Mouse (Mus musculus) midbrain, embryonic 13.5 days (tissue): ENCODE data around the gene Dcun1d2. TPM values are rescaled to one million over a fixed set of nuclear protein-coding genes. Genes with fewer than 3 reads are reported as not detected.
"Not testable (repeated sequence)": the region's sequence is repeated elsewhere in the genome, so short reads cannot be mapped to it uniquely, and the experiment has no call there.

Experiments used
- ATAC-seq: fragments of 200-750 bp; cut with Nextera tagmentation; 2 replicates; pipeline ENCODE4 v1.8.0; 2017; ENCODE audit warnings: mild to moderate bottlenecking, moderate TSS enrichment, moderate library complexity
- H3K27ac ChIP-seq: fragments of 300-500 bp; sonication (generic); 2 replicates; pipeline ENCODE4 v1.5.1; 2015; ENCODE audit warnings: inconsistent platforms, mild to moderate bottlenecking, moderate library complexity
- H3K27me3 ChIP-seq: fragments of 300-500 bp; sonication (generic); 2 replicates; pipeline ENCODE4 v1.6.1; 2015; ENCODE audit warnings: mild to moderate bottlenecking, inconsistent platforms
- H3K36me3 ChIP-seq: fragments of 300-500 bp; sonication (generic); 2 replicates; pipeline ENCODE4 v1.6.1; 2015; ENCODE audit warnings: mild to moderate bottlenecking, inconsistent platforms
- H3K4me1 ChIP-seq: fragments of 300-500 bp; sonication (generic); replicated peaks from 2 replicates; pipeline ENCODE4 v1.6.1; 2015; ENCODE audit warnings: inconsistent platforms
- H3K4me2 ChIP-seq: fragments of 300-500 bp; sonication (generic); replicated peaks from 2 replicates; pipeline ENCODE4 v1.6.1; 2015; ENCODE audit warnings: moderate library complexity, mild to moderate bottlenecking, inconsistent platforms
- H3K4me3 ChIP-seq: fragments of 300-500 bp; sonication (generic); replicated peaks from 2 replicates; pipeline ENCODE4 v1.5.1; 2015; ENCODE audit warnings: mild to moderate bottlenecking, inconsistent platforms
- H3K9ac ChIP-seq: fragments of 300-500 bp; sonication (generic); replicated peaks from 2 replicates; pipeline ENCODE4 v1.6.1; 2015; ENCODE audit warnings: mild to moderate bottlenecking, inconsistent platforms
- H3K9me3 ChIP-seq: fragments of 300-500 bp; sonication (generic); 2 replicates; pipeline ENCODE4 v1.6.1; 2016; ENCODE audit warnings: mild to moderate bottlenecking, inconsistent platforms
- WGBS: fragments of 180-500 bp; shearing (Covaris S2); methylation state at CpG from one replicate; pipeline ENCODE4 v1.1.7; 2015; 5-methylcytosine and 5-hydroxymethylcytosine counted together
- polyA plus RNA-seq: library from polyadenylated mRNA; unstranded; fragments of >200 nt; fragmentation: Nextera tagmentation; extraction: Ambion mirVana; gene quantifications from 2 replicates; pipeline ENCODE4 v1.2.1, GENCODE M21; 2015

Dcun1d2 gene
- 32.5 and 32.9 TPM in 2 replicates for polyA plus RNA-seq

GRCm38 (mm10) chr8:13287692-13288623 lies at the start of gene Dcun1d2, which contains the start of gene Tmco3:
TSS of gene Dcun1d2 (minus strand) at chr8:13288131.
TSS of gene Tmco3 (plus strand) at chr8:13288190.
- WGBS = under 1% methylated on average over 79 of the region's 79 CpGs
- peak within 1 kb of the TSS; percentile 97 for H3K4me2 ChIP-seq

DNA sequence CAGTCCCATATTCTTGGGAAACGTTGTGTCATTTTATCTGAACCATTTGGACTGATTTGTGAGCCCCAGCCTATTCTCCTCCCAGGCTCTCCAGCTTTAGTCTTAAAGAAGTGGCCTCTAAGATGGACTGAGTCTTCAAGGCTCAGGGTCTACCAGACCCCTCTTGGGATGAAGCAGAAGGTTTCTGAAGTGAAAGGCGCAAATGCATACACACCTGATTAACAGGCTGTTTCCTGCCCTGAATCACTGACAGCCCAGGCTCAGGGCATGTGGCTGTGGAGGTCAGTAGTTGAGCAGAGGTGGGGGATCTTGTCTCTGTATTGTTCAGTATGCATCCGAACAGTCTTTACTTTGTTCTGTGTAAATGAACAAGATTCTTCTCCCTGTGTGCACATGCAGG lies 49.7 kb upstream of the Dcun1d2 start:
- Histone ChIP-seq H3K9me3 (no peaks in the 10 kb centered on the region), H3K4me1 (peaks cover 26% of the 10 kb centered on the region), H3K4me2 (peak overlapping the region; percentile 92), H3K4me3 (peak overlapping the region; percentile 89), H3K27ac (no peak overlapping the region), H3K27me3 (no peaks in the 10 kb centered on the region), H3K9ac (no peak overlapping the region), H3K36me3 (peaks cover 24% of the 10 kb centered on the region)
- 85% methylated on average over 3 of the region's 3 CpGs for WGBS
- no peak for ATAC-seq

More at GRCm38 (mm10) chr8:13287692-13288623, at the start of gene Dcun1d2, which contains the start of gene Tmco3:
- peak; percentile 96 for ATAC-seq
- peak within 1 kb of the TSS; percentile 88 for H3K27ac ChIP-seq
- H3K4me1 ChIP-seq = peaks cover 25% of the 10 kb centered on the region
- no peaks in the 10 kb centered on the region for H3K27me3 ChIP-seq
- peak within 1 kb of the TSS; percentile 85 for H3K4me3 ChIP-seq
- peak within 1 kb of the TSS; percentile 82 for H3K9ac ChIP-seq
- peaks cover 18% of the 10 kb centered on the region for H3K36me3 ChIP-seq
- H3K9me3 ChIP-seq = no peaks in the 10 kb centered on the region

- not testable (repeated sequence) for H3K27ac ChIP-seq, H3K27me3 ChIP-seq, H3K4me3 ChIP-seq, H3K9me3 ChIP-seq, H3K4me2 ChIP-seq, H3K9ac ChIP-seq, ATAC-seq
- Histone ChIP-seq H3K36me3 (peaks cover 19% of the 10 kb centered on the region), H3K4me1 (peaks cover 26% of the 10 kb centered on the region)
- 97% methylated on average over 6 of the region's 6 CpGs for WGBS
Observed at GRCm38 (mm10) chr8:13337245-13337644, 49.3 kb upstream of the Dcun1d2 start.

DNA sequence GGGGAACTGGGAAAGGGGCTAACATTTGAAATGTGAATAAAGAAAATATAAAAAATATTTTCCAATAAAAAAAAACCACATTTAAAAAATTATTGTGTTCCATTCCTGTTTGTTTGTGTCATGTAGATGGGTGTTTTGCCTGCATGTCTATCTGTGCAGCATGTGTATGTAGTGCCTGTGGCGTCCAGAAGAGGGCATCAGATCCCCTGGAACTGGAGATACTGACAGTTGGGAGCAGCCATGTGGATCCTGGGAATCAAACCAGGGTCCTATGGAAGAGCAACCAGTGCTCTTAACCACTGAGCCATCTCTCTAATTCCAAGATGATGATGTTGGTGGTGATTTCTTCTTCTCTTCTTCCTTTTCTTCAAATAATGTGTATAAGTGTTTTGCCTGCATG lies 46.7 kb upstream of the Dcun1d2 start:
- H3K4me2 ChIP-seq = no peak overlapping the region
- H3K4me1 ChIP-seq = peaks cover 6% of the 10 kb centered on the region
- H3K4me3 ChIP-seq = no peak overlapping the region
- no peak overlapping the region for H3K27ac ChIP-seq
- no peaks in the 10 kb centered on the region for H3K9me3 ChIP-seq
- WGBS = 31% methylated on average over 1 of the region's 1 CpGs
- no peaks in the 10 kb centered on the region for H3K36me3 ChIP-seq
- no peak overlapping the region for H3K9ac ChIP-seq
- no peak for ATAC-seq
- H3K27me3 ChIP-seq = no peaks in the 10 kb centered on the region

- Histone ChIP-seq H3K27ac (no peak overlapping the region), H3K27me3 (no peaks in the 10 kb centered on the region), H3K9me3 (no peaks in the 10 kb centered on the region), H3K4me2 (no peak overlapping the region), H3K4me3 (no peak overlapping the region), H3K4me1 (peaks cover 6% of the 10 kb centered on the region; the same call in 1 of the 2 replicates), H3K9ac (no peak overlapping the region), H3K36me3 (peaks cover 14% of the 10 kb centered on the region)
- no peak for ATAC-seq
- 39% methylated on average over 5 of the region's 5 CpGs for WGBS
Observed at GRCm38 (mm10) chr8:13326598-13326997, 38.7 kb upstream of the Dcun1d2 start.

DNA sequence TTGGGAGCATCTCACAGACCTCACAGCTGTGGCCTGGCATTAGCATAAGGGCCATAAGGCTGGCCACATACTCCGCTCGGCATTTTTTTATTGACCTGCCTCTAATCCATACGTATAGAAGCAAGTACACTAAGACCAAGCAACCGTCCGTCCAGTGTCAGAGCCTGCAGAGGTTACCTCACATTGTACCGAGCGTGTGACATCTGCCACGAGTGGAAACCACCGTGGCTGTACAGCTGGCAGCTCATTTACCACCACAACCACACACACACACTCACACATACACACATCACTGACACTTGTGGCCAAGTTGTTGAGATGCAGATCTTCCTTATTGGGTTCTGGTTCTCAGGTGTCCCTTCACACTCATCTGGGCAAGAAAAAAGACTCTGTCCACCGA lies 28.7 kb upstream of the Dcun1d2 start:
- H3K4me3 ChIP-seq = no peak overlapping the region
- H3K9me3 ChIP-seq = no peaks in the 10 kb centered on the region
- no peak overlapping the region for H3K9ac ChIP-seq
- 92% methylated on average over 10 of the region's 10 CpGs for WGBS
- H3K27ac ChIP-seq = no peak overlapping the region
- no peaks in the 10 kb centered on the region for H3K4me1 ChIP-seq
- peaks cover 72% of the 10 kb centered on the region for H3K36me3 ChIP-seq
- no peak for ATAC-seq
- H3K4me2 ChIP-seq = no peak overlapping the region
- no peaks in the 10 kb centered on the region for H3K27me3 ChIP-seq

DNA sequence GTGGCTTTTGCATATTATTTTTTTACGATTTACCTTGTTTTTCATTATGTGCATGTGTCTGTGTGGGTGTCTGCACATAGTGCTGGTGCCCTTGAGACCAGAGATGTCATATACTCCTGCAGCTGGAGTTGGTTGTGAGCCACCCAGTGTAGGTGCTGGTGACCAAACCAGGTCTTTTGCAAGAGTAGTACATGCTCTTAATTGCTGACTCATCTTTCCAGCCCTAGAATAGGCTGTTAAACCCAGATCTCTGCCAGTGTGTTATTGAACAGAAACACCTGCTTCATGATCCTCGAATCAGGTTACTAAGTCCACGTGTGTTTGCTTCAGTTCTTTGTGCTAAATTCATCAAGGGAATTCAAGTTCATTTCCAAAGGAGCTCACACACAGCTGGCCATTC lies 27.0 kb upstream of the Dcun1d2 start:
- Histone ChIP-seq H3K36me3 (peaks cover 79% of the 10 kb centered on the region), H3K4me3 (no peak overlapping the region), H3K9me3 (no peaks in the 10 kb centered on the region), H3K4me2 (no peak overlapping the region), H3K9ac (no peak overlapping the region), H3K27me3 (no peaks in the 10 kb centered on the region), H3K27ac (no peak overlapping the region), H3K4me1 (no peaks in the 10 kb centered on the region)
- no peak for ATAC-seq
- WGBS = 92% methylated on average over 3 of the region's 3 CpGs

DNA sequence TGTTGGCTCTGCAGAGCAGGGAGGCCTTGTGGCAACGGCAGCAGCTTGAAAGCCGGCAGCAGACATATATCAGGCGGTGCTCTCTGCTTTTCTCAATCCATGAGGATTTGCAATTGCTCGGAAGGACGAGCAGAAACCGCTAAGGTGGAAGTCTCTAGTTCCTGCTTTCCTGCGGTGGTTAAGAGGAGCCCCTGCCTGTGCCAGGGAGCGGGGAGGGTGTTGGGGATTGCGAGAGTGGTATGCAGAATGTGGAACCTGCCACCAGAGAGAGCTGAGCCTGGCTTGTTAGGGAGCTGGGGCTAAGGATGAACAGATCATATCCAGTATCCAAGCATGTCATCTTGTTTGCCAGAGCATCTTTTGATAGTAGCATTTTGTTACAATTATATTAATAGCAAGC lies 19.0 kb upstream of the Dcun1d2 start:
- Histone ChIP-seq H3K27me3 (no peaks in the 10 kb centered on the region), H3K36me3 (peaks cover 83% of the 10 kb centered on the region), H3K27ac (no peak overlapping the region), H3K4me3 (no peak overlapping the region), H3K9ac (no peak overlapping the region), H3K4me2 (no peak overlapping the region), H3K9me3 (no peaks in the 10 kb centered on the region), H3K4me1 (no peaks in the 10 kb centered on the region)
- no peak for ATAC-seq
- 85% methylated on average over 9 of the region's 9 CpGs for WGBS

GRCm38 (mm10) chr8:13306309-13306909 lies 18.5 kb upstream of the Dcun1d2 start:
- Histone ChIP-seq H3K36me3 (peaks cover 85% of the 10 kb centered on the region), H3K4me2 (no peak overlapping the region), H3K9ac (no peak overlapping the region), H3K4me3 (no peak overlapping the region), H3K9me3 (no peaks in the 10 kb centered on the region), H3K4me1 (no peaks in the 10 kb centered on the region), H3K27ac (no peak overlapping the region), H3K27me3 (no peaks in the 10 kb centered on the region)
- no peak for ATAC-seq
- 83% methylated on average over 7 of the region's 7 CpGs for WGBS

DNA sequence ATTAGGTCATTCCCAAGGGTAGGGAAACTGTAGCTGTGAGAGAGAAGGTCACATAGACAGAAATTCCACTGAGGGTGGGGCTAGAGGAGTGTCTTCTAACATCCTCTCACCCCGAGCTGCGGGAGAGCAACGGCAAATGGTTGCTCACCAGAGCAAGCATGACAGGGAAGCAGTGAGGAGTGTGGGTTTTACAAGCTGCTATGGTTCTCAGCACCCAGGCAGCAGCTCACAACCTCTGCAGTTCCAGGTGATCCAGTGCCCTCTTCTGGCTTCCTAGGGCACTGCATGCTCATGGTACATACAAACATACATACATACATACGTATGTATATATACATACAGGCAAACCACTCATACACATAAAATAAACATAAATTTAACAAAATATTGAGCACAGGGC lies 18.0 kb upstream of the Dcun1d2 start:
- peaks cover 85% of the 10 kb centered on the region for H3K36me3 ChIP-seq

DNA sequence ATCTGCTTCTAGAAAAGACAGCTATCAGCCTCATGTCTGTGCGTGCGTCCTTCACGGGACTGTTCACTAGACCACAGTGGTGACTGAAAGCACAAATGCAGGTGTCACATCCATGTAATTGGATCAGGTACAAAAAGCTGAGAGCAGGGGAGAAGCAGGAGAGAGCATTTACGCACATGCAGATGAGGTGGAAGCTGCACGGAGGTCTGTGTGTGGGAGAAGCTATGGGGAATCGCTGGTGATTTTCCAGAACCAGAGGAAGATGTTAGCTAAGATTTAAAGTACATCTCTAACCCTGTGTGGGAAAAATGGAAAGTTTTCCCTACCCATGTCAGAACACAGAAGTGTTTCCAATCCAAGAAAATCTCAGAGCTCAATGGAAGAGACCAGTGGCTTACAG lies 17.5 kb upstream of the Dcun1d2 start:
- Histone ChIP-seq H3K27me3 (no peaks in the 10 kb centered on the region), H3K4me2 (no peak overlapping the region), H3K4me1 (no peaks in the 10 kb centered on the region), H3K4me3 (no peak overlapping the region), H3K9me3 (no peaks in the 10 kb centered on the region), H3K27ac (no peak overlapping the region), H3K9ac (no peak overlapping the region), H3K36me3 (peaks cover 85% of the 10 kb centered on the region)
- 92% methylated on average over 6 of the region's 6 CpGs for WGBS
- no peak for ATAC-seq

More for the DNA sequence above, 18.0 kb upstream of the Dcun1d2 start:
- 98% methylated on average over 4 of the region's 4 CpGs for WGBS
- Histone ChIP-seq H3K4me1 (no peaks in the 10 kb centered on the region), H3K27ac (no peak overlapping the region), H3K4me3 (no peak overlapping the region), H3K27me3 (no peaks in the 10 kb centered on the region), H3K4me2 (no peak overlapping the region), H3K9ac (no peak overlapping the region), H3K9me3 (no peaks in the 10 kb centered on the region)
- no peak for ATAC-seq

DNA sequence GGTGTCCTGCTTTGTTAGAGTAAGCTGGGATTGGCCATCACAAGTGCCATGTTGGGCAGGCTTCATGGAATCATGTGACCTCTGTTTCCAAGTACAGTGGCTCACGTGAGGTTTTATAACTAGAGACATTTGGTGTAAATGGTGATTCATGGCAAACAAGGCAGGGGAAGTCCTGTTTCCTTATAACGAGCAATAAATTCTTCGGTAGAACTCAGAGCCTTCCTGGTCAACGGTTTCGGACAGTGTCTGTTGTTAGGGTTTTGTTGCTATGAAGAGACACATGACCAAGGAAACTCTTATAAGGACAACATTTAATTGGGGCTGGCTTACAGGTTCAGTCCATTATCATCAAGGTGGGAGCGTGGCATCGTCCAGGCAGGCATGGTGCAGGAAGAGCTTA lies 13.1 kb upstream of the Dcun1d2 start:
- no peak for ATAC-seq
- peaks cover 92% of the 10 kb centered on the region for H3K36me3 ChIP-seq
- no peak overlapping the region for H3K9ac ChIP-seq
- H3K27me3 ChIP-seq = no peaks in the 10 kb centered on the region
- H3K9me3 ChIP-seq = no peaks in the 10 kb centered on the region
- no peak overlapping the region for H3K4me2 ChIP-seq
- H3K27ac ChIP-seq = no peak overlapping the region
- H3K4me3 ChIP-seq = no peak overlapping the region
- 98% methylated on average over 7 of the region's 7 CpGs for WGBS
- no peaks in the 10 kb centered on the region for H3K4me1 ChIP-seq
